Mouse (Mus musculus): Measurements from ENCODE around the gene Higd1a.

Gene Higd1a

GRCm38 (mm10) chr9:121802747-121803146, 55.4 kb downstream of the Higd1a start:
- in situ Hi-C loops (cut with MboI, MseI), result no loop called here

DNA sequence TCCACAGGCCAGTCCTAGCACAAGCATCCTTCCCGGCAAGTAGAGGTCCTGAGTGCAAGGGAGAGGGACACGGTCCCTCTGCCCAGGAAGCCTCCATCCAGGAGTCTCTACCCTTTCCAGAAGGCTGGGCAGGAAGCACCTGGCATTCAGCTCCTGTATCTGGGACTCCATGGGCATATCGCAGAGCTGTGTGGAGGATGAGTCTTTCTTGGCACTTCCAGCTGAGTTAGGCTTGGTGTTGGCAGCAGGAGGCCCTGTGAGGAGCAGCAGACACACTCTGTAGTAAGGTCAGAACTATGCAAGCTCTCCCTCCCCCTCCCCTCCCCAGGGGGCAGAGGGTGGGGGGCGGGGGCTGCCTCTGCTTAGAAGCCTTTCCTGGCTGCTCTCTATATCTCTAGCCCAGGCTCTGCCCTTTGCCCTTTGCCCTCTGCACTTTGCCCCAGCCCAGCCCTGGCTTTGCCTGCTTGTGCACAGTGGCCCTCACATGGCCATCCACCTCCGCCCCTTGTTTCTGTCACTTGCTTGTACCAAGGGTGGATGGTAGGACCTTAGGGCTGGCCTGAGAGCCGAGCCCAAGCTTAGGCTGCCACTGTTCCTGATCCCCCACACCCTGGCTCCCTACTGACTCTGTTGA, 59.2 kb downstream of the Higd1a start:
- in situ Hi-C loops (cut with MboI, MseI), result loop anchor here in 1 of 2 experiments (25.0 kb wide), 1 partner anchor 813 kb away; no protein-coding TSS in a partner anchor
